Mouse (Mus musculus) forebrain, postnatal 0 days (tissue): ENCODE data around the gene Trhr2. TPM values are rescaled to one million over a fixed set of nuclear protein-coding genes. Genes with fewer than 3 reads are reported as not detected.

Source experiments
- ATAC-seq: fragments of 200-750 bp; cut with Nextera tagmentation; 2 replicates; pipeline ENCODE4 v1.8.0; 2017; ENCODE audit warnings: mild to moderate bottlenecking, moderate library complexity
- DNase-seq: peaks from one replicate; pipeline ENCODE4 v3.0.0-alpha.2; 2015
- H3K27ac ChIP-seq: fragments of 300-500 bp; sonication (generic); 2 replicates; pipeline ENCODE4 v1.5.1; 2014; ENCODE audit warnings: low read depth, mild to moderate bottlenecking, antibody characterized with exemption, low read length, moderate library complexity, mixed read lengths
- H3K27me3 ChIP-seq: fragments of 300-500 bp; sonication (generic); 2 replicates; pipeline ENCODE4 v1.6.1; 2014; ENCODE audit warnings: mild to moderate bottlenecking, low read length, mixed read lengths; ENCODE audit not compliant: insufficient read depth
- H3K36me3 ChIP-seq: fragments of 300-500 bp; sonication (generic); 2 replicates; pipeline ENCODE4 v1.6.1; 2014; ENCODE audit warnings: mild to moderate bottlenecking, moderate library complexity; ENCODE audit not compliant: insufficient read depth
- H3K4me1 ChIP-seq: fragments of 300-500 bp; sonication (generic); 2 replicates; pipeline ENCODE4 v1.6.1; 2014; ENCODE audit warnings: antibody characterized with exemption; ENCODE audit not compliant: insufficient read depth
- H3K4me2 ChIP-seq: fragments of 300-500 bp; sonication (generic); 2 replicates; pipeline ENCODE4 v1.6.1; 2014; ENCODE audit warnings: low read depth, mild to moderate bottlenecking, moderate library complexity
- H3K4me3 ChIP-seq: fragments of 300-500 bp; sonication (generic); 2 replicates; pipeline ENCODE4 v1.5.1; 2014; ENCODE audit warnings: low read depth, low read length, mixed read lengths
- H3K9ac ChIP-seq: fragments of 300-500 bp; sonication (generic); 2 replicates; pipeline ENCODE4 v1.6.1; 2014; ENCODE audit warnings: mild to moderate bottlenecking
- H3K9me3 ChIP-seq: fragments of 300-500 bp; sonication (generic); 2 replicates; pipeline ENCODE4 v1.6.1; 2016; ENCODE audit warnings: low read length
- CTCF ChIP-seq: sonication (generic); IDR thresholded peaks from 2 replicates; pipeline ENCODE4 v1.5.1; 2016; ENCODE audit warnings: antibody characterized with exemption, control low read depth, low read depth
- WGBS: fragments of 180-500 bp; shearing (Covaris S2); extraction: QIAGEN DNeasy Blood & Tissue Kit; methylation state at CpG from one replicate; pipeline ENCODE4 v1.1.7; 2014; 5-methylcytosine and 5-hydroxymethylcytosine counted together
- polyA plus RNA-seq: library from polyadenylated mRNA; unstranded; fragments of >200 nt; fragmentation: Nextera tagmentation; extraction: Ambion mirVana; gene quantifications from 2 replicates; pipeline ENCODE4 v1.2.1, GENCODE M21; 2015
- total RNA-seq: library from RNA; depleted of rRNA; stranded (reverse); fragments of >200 nt; gene quantifications from 2 replicates; pipeline ENCODE4 v1.2.3, GENCODE M21; 2014

The Trhr2 gene
- total and polyA plus RNA-seq, 2 experiments from 2014 or later = 0.27 TPM; not detected in 1

DNA sequence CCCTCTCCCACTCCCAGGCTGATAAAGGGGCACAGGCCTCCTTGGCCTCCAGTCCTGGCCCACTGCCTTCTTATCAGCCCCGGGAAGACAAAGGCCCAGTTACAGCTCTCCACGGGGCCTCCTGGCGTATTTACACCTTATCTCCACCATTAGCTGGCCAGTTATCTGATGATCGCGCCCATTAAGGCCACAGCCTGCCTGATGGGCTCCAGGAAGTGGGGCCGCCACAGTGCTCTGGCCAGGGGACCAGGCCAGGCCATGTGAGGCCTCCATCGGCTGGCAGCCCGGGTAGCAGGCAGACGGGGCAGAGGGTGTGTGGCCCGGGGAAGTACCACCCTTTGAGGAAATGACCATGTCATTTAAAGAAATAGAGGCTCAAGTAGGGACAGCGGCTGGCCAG, 37.8 kb downstream of the Trhr2 start:
- no peaks in the 10 kb centered on the region for H3K4me1 ChIP-seq
- DNase-seq = no peak
- H3K36me3 ChIP-seq = no peaks in the 10 kb centered on the region
- no peak overlapping the region for H3K4me2 ChIP-seq
- no peak overlapping the region for H3K27ac ChIP-seq
- no peak for TF ChIP-seq CTCF
- no peaks in the 10 kb centered on the region for H3K27me3 ChIP-seq
- H3K9ac ChIP-seq = no peak overlapping the region
- no peaks in the 10 kb centered on the region for H3K9me3 ChIP-seq
- H3K4me3 ChIP-seq = no peak overlapping the region
- ATAC-seq = no peak
- 71% methylated on average over 11 of the region's 11 CpGs for WGBS

DNA sequence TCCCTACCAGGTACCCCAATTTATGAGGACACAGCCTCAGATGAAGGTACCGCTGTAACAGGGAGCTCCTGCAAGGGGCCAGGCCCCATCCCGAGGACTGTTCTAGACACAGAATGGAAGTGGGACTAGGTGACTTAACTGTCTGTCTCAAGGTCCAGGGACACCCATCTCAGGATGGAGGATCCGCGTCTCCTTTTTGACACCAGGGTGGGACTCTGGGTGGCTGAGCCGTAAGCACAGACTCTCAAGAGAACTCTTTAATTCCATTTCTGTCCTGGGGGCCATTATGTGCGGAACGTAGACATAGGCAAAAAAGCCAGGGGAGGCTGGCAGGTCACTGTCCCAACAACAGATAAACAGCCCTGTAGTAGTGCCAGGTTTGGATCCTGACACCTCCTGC, 38.4 kb downstream of the Trhr2 start:
- Histone ChIP-seq H3K9ac (no peak overlapping the region), H3K36me3 (no peaks in the 10 kb centered on the region), H3K9me3 (no peaks in the 10 kb centered on the region), H3K27ac (no peak overlapping the region), H3K4me2 (no peak overlapping the region), H3K4me3 (no peak overlapping the region), H3K4me1 (no peaks in the 10 kb centered on the region), H3K27me3 (no peaks in the 10 kb centered on the region)
- no peak for TF ChIP-seq CTCF
- WGBS = 94% methylated on average over 7 of the region's 7 CpGs
- DNase-seq (no peak), ATAC-seq (no peak)

DNA sequence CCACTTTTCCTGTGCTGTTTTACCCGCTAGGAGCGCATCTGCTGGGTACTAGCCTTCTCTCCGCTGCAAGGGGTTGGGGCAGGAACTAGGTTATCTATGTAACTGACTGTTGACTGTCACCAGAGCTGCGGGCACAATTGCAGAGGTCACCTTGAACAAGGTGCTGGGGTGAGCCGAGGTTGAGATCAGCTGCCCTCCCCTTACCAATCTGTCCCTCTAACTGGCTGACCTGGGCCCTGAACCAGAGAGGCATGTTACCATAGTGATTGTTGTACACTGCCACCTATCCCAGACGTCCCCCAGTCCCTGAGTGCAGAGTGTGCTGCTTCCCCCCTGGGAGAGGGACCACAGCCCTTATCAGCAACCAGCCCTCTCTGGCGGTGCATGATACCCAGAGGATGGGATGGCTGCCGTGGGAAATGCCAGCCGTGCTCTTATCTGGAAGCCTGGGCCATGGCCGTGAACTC, 39.1 kb downstream of the Trhr2 start:
- no peak for ATAC-seq
- Histone ChIP-seq H3K27me3 (no peaks in the 10 kb centered on the region), H3K9ac (no peak overlapping the region), H3K4me1 (no peaks in the 10 kb centered on the region), H3K4me2 (no peak overlapping the region), H3K4me3 (no peak overlapping the region), H3K36me3 (no peaks in the 10 kb centered on the region), H3K9me3 (no peaks in the 10 kb centered on the region), H3K27ac (no peak overlapping the region)
- no peak for DNase-seq
- TF ChIP-seq CTCF = no peak
- 73% methylated on average over 10 of the region's 10 CpGs for WGBS

DNA sequence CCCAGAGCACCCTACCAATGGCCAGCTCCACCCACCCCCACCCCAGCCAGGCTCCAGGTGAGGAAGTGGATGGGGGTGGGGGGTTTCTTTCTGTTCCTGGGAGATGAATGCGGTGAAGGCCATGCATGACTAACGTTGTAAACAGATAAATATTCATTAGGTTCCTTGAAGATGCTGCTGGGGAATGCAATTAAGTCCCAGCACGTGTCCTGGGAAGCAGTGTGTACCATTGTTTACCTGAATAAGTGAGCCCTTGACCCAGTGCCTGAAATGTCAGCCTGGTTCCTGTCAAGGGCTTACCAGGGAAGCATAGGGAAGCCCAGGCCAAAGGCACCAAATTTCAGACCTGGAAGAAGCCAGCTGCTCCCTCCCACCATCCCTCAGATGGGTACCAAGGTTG, 40.0 kb downstream of the Trhr2 start:
- Histone ChIP-seq H3K27ac (no peak overlapping the region), H3K9ac (no peak overlapping the region), H3K27me3 (no peaks in the 10 kb centered on the region), H3K4me1 (no peaks in the 10 kb centered on the region), H3K9me3 (no peaks in the 10 kb centered on the region), H3K36me3 (no peaks in the 10 kb centered on the region), H3K4me2 (no peak overlapping the region), H3K4me3 (no peak overlapping the region)
- 8% methylated on average over 3 of the region's 3 CpGs for WGBS
- no peak for TF ChIP-seq CTCF
- DNase-seq = no peak
- no peak for ATAC-seq

DNA sequence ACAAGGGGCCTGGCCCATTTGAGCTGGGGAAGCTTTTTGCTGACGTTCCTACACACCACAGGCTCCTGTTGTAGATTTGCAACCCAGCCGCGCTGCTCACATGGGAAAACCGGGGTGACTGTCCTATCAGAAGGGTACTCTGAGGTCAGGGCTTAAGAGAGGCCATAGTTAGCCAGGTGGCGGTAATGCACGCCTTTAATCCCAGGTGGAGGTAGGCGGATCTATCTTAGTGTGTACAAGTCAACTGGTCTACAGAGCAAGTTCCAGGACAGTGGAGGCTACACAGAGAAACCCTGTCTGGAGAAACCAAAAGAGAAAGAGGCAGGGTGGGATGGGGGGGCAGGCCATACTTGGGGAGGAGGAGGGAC, 40.9 kb downstream of the Trhr2 start:
- no peak overlapping the region for H3K9ac ChIP-seq
- no peaks in the 10 kb centered on the region for H3K27me3 ChIP-seq
- no peaks in the 10 kb centered on the region for H3K4me1 ChIP-seq
- ATAC-seq (no peak), DNase-seq (no peak)
- no peak overlapping the region for H3K4me3 ChIP-seq
- no peaks in the 10 kb centered on the region for H3K36me3 ChIP-seq
- no peak overlapping the region for H3K4me2 ChIP-seq
- no peaks in the 10 kb centered on the region for H3K9me3 ChIP-seq
- no peak overlapping the region for H3K27ac ChIP-seq
- 75% methylated on average over 7 of the region's 7 CpGs for WGBS
- TF ChIP-seq CTCF = no peak

DNA sequence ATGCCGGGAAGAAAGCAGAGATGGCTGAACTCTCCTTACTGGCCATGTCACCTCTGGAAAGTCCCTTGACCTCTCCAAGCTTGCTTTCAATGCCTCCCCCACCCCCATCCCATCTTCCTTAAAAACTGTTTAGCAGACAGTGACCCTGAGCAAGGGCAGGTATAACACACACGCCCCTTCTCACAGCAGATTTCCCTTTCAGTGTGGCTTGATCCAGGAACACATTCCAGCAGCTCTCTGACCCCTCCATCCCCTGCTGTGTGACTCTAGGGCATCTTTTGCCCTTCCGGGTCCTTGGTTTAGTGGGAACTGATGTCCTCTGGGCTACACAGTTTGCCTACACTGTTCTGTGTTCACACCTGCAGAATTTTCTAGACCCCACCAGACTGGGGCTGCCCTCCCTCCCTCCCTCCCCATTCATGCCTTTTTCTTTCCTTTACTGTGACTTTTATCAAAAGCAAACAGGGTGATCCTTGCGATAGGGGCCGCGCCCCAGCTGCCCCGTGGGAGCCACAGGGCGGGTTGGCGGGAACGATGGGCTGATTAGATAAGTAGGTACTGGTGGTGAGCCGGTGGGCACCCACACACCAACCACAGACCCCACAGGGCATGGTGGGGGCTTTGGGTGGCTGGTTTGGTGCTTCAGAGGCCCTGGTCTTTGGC, 41.4 kb downstream of the Trhr2 start:
- ATAC-seq (no peak), DNase-seq (no peak)
- no peak overlapping the region for H3K9ac ChIP-seq
- no peak overlapping the region for H3K27ac ChIP-seq
- H3K36me3 ChIP-seq = no peaks in the 10 kb centered on the region
- H3K4me1 ChIP-seq = no peaks in the 10 kb centered on the region
- H3K9me3 ChIP-seq = no peaks in the 10 kb centered on the region
- no peaks in the 10 kb centered on the region for H3K27me3 ChIP-seq
- 76% methylated on average over 11 of the region's 11 CpGs for WGBS
- H3K4me2 ChIP-seq = no peak overlapping the region
- H3K4me3 ChIP-seq = no peak overlapping the region
- no peak for TF ChIP-seq CTCF

DNA sequence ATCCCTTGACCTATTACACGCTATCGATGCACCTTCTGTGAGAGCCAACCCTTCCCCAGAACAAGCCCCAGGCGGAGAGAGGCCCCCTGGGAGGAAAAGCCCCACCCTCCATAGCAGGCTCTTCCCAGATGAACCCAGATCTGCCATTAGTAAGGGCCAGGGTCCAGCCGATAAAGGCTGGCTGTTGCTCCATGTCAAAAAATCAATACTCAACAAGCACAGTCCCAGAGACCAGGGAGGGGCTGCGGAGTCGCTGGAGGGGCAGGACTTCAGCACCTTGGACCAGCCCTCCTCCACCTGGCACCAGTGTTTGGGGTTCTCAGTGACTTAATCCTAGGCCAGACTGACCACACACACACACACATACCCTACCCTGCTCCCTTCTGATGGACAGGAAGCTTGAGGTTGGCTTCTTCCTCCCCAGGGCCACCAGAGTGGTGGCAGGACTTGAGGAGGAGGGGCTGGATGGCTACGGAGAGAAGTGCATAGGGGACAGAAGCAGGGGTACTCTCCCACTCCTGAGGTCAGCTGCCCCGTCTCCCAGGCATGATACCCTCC, 42.5 kb downstream of the Trhr2 start:
- H3K4me2 ChIP-seq = no peak overlapping the region
- DNase-seq (no peak), ATAC-seq (no peak)
- no peak overlapping the region for H3K4me3 ChIP-seq
- H3K9ac ChIP-seq = no peak overlapping the region
- no peak for TF ChIP-seq CTCF
- no peaks in the 10 kb centered on the region for H3K27me3 ChIP-seq
- H3K36me3 ChIP-seq = no peaks in the 10 kb centered on the region
- WGBS = 50% methylated on average over 8 of the region's 8 CpGs
- H3K9me3 ChIP-seq = no peaks in the 10 kb centered on the region
- H3K27ac ChIP-seq = no peak overlapping the region
- H3K4me1 ChIP-seq = no peaks in the 10 kb centered on the region
